Mouse (Mus musculus) layer of hippocampus, postnatal 36 days (tissue): ENCODE data around the gene Gm20425. TPM values are rescaled to one million over a fixed set of nuclear protein-coding genes. Genes with fewer than 3 reads are reported as not detected.

ENCODE experiments used
- DNase-seq, 2 experiments: peaks; one replicate each; pipeline ENCODE4 v3.0.0; 2022
- total RNA-seq, 2 experiments: library from RNA; stranded (reverse); gene quantifications; 2 replicates each; pipeline ENCODE4 v1.2.3; 2021

Gm20425 gene
- 10 to 100 TPM; 11.1 to 11.3 TPM for total RNA-seq

GRCm38 (mm10) chr9:103230151-103230951, at the start of gene Gm20425, which contains the start of gene Trf:
Gm20425 (minus strand) TSS chr9:103230307.
Trf (minus strand) TSS chr9:103230444.
- peak; percentile 44 to 51 for DNase-seq

GRCm38 (mm10) chr9:103276876-103277275, 46.8 kb upstream of the Gm20425 start:
- DNase-seq = no peak

- DNase-seq = no peak
Measured at GRCm38 (mm10) chr9:103275676-103276075, 45.6 kb upstream of the Gm20425 start.

GRCm38 (mm10) chr9:103274819-103275218, 44.7 kb upstream of the Gm20425 start:
- DNase-seq = no peak

GRCm38 (mm10) chr9:103271104-103271503, 41.0 kb upstream of the Gm20425 start:
- no peak for DNase-seq

- DNase-seq = no peak
Measured at GRCm38 (mm10) chr9:103265778-103266177, 35.7 kb upstream of the Gm20425 start.

- no peak for DNase-seq
Measured at GRCm38 (mm10) chr9:103252906-103253305, 22.8 kb upstream of the Gm20425 start.

- DNase-seq = no peak
Measured at GRCm38 (mm10) chr9:103248618-103249017, 18.5 kb upstream of the Gm20425 start.

GRCm38 (mm10) chr9:103246526-103247168, 16.5 kb upstream of the Gm20425 start:
- no peak for DNase-seq

GRCm38 (mm10) chr9:103243640-103244039, 13.5 kb upstream of the Gm20425 start:
- DNase-seq = no peak

- DNase-seq = no peak
Measured at GRCm38 (mm10) chr9:103241206-103241605, 11.1 kb upstream of the Gm20425 start.

- no peak for DNase-seq
Measured at GRCm38 (mm10) chr9:103239471-103239870, 9.4 kb upstream of the Gm20425 start.

- DNase-seq = no peak
Measured at GRCm38 (mm10) chr9:103234565-103235165, 4.6 kb upstream of the Gm20425 start.

- DNase-seq = no peak
Measured at GRCm38 (mm10) chr9:103234059-103234458, 4.0 kb upstream of the Gm20425 start.

GRCm38 (mm10) chr9:103233006-103233395, 2.9 kb upstream of the Gm20425 start:
- DNase-seq = no peak

- DNase-seq = no peak
Measured at GRCm38 (mm10) chr9:103232232-103233005, 2.3 kb upstream of the Gm20425 start.

GRCm38 (mm10) chr9:103229037-103229867, 855 bp downstream of the Gm20425 start:
- DNase-seq = no peak

- DNase-seq = no peak
Measured at GRCm38 (mm10) chr9:103228370-103229003, 1.6 kb downstream of the Gm20425 start.

- DNase-seq = no peak
Measured at GRCm38 (mm10) chr9:103227760-103228159, 2.3 kb downstream of the Gm20425 start.

GRCm38 (mm10) chr9:103226806-103227205, 3.3 kb downstream of the Gm20425 start:
- no peak for DNase-seq

- DNase-seq = no peak
Measured at GRCm38 (mm10) chr9:103225464-103225863, 4.6 kb downstream of the Gm20425 start.
